Mouse (Mus musculus): Measurements from ENCODE around the gene Taf6. TPM values are rescaled to one million over a fixed set of nuclear protein-coding genes. Genes with fewer than 3 reads are reported as not detected.
A peak's percentile ranks its signal among the peaks of the same experiment; 100 is the strongest.
"Not testable (repeated sequence)": the region's sequence is repeated elsewhere in the genome, so short reads cannot be mapped to it uniquely, and the experiment has no call there.

Taf6 gene
- 10 to 100 TPM; 32.6 to 34.7 (median 34.2) TPM for total RNA-seq (2022)

DNA sequence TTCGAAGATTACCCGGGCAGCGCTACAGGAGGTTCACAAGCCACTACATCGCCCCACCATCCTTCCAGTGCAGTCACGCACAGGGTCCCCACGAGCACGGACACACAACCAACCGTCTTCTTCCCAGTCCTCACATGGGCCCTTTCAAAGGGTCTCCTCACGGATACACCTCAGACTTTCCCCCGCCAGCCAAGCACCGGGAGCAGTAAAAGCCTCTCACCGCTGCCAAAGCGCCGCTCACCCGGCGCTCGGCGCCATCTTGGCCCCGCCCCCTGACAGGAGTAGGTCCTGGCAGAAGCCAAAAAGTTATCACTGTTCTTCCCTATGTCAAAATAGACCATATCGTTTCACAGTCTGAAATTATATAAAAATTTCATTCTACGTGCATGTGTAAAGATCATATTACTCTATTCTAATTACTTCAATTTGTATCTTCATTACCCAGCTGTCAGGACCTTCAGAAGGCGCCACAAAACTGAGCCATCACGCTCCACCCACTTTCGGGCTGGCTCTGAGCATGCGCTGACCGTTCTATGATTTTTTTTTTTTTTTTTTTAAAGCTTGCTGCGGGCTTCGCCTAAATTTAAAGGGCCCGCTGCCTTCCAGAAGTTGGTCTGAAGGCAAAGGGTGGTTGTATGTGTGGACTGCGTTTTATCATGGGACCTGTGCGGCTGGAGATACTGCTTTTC lies at the start of gene Taf6, which contains the start of gene Cnpy4:
Gene Taf6, minus strand, starts transcription at position 502 of the 689 bp plus-strand sequence.
Gene Cnpy4, plus strand, starts transcription at position 536 of the 689 bp plus-strand sequence.
- DNase-seq (ENCODE audit: low spot score) = peak; percentile 91

DNA sequence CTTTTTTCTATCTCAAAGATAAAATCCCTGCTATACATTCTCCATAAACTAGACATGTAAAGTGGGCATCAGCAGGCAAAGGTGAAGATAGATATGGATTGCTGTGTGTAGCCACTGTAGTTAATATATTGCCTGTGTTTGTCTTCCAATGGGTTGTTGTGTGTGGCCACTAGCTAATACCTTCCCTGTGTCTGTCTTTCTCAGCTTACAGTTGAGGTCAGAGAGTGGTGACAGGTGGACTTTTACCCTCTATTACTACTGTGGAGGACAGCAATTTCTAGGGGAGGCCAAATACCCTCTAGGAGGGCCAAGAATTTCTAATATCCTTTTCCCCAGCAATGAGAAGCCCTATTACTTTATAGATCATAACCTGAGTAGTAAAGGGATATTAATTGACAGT lies 47.0 kb upstream of the Taf6 start:
- no peak for DNase-seq (ENCODE audit: low spot score)

DNA sequence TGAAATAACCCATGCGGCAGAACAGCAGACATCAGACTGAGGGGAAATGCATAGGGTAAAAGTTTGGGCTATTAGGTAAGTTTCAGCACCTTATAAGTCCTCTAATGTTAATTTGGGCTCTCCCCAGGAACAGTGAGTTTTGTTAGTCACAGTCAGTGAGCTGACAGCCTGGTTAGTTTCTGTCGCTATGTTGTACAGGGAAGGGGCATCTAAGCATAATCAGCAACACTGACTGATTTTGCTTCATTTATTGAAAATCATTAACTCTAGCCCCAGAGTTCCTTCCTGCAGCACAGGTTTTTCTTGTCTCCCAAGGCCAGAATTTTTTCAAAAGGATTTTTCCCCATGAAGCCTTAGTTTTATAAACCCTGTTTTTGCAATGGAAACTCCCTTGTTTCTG lies 46.5 kb upstream of the Taf6 start:
- DNase-seq (ENCODE audit: low spot score) = no peak

DNA sequence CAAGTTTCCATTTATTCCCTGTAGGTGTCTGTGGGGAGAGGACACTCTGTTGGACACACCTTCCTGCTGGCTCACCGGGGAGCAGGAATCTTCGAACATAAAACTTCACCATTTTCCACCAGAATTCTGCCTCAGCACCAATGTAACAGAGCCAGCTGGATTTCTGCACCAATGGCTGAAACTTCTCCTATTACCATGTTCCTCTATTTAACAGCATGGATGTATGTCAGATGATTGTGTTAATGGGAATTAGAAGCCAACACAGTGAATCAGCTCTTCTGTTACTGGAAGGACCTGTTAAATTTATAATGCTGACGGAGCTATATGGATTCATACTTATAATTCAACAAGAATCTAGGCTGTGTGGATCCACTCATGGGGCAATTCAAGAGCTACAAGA lies 42.3 kb upstream of the Taf6 start:
- DNase-seq (ENCODE audit: low spot score) = no peak

DNA sequence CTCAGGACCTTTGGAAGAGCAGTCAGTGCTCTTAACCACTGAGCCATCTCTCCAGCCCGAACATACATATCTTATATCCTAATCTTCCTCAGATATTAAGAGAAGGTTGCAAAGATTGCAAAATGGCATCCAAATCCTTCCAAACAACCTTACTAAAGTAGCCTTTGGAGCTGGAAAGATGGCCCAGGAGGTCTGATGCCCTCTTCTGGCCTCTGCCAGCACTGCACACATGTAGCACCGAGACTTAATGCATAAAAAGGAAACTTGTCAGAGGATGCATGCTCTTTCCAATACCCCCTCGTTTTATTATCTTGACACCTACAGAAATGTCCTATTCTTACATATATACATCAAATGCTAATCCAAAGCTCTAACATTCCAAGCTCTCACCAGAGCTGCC lies 40.8 kb upstream of the Taf6 start:
- no peak for DNase-seq (ENCODE audit: low spot score)

DNA sequence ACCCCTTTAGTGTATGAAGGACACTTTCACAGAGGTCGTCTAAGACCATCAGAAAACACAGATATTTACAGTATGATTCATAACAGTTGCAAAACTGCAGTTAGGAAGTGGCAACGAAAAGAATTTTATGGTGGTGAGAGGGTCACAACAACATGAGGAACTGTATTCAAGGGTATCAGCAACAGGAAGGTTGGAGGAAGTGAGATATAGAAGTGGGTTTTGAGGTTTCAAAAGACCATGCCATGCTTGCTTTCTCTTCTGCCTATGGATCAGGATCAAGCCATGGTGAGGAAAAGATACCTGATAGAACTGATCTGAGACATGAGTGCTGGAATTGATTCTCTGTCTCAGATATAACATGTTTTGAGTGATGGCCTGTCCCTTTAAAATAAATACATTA lies 40.1 kb upstream of the Taf6 start:
- peak; percentile 34 for DNase-seq (ENCODE audit: low spot score)

DNA sequence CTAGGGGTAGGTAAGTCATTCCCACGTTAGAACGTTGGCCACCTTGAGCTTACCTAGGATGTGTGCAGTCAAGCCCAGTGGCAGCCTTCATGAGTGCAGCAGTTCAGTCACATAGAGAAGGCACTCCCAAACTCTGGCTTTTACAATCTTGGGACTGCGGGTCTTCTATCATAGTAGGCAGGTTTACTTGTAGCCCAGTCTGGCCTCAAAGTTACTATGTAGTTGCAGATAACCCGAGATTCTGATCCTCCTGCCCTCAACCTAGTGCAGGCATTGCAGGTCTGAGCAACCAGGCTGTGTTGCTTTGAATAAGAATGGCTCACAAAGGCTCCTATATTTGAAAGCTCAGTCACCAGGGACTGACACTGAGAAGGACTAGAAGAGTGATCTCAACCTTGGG lies 39.2 kb upstream of the Taf6 start:
- DNase-seq (ENCODE audit: low spot score) = no peak

DNA sequence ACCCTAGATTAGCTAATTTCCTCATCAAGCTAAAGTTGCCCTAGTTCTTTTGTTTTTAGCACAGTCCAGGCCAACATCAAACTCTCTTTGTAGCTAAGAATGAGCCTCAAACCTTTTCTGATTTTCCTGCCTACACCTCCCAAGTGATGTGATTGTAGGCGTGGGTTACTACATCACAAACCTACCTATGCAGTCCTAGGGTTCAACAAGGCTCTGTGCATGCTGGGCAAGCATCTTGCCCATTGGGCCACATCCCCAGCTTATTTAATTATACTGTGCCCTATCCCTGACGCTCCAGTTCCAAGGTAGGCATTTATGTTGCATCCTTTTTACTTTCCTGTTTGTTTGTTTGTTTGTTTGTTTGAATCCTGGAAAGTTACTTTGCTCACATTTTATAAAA lies 38.4 kb upstream of the Taf6 start, which contains the start of gene Nxpe5:
Gene Nxpe5, plus strand, starts transcription at position 199 of the 400 bp plus-strand sequence.
- DNase-seq (ENCODE audit: low spot score) = no peak

DNA sequence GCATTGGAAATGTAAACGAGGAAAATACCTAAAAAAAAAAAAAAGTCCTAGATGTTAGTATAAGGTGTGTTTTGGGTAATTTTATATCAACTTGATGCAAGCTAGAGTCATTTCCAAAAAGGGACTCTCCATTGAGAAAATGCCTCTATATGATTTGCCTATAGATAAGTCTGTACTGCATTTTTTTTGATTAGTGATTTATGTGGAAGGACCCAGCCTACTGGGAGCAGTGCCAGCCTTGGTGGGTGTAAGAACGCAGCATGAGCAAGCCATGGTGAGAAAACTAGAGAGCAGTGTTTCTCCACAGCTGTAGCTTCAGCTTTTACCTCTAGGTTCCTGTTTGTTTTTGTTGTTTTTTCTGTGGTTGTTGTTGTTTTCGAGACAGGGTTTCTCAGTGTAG lies 36.0 kb upstream of the Taf6 start:
- DNase-seq (ENCODE audit: low spot score) = no peak

DNA sequence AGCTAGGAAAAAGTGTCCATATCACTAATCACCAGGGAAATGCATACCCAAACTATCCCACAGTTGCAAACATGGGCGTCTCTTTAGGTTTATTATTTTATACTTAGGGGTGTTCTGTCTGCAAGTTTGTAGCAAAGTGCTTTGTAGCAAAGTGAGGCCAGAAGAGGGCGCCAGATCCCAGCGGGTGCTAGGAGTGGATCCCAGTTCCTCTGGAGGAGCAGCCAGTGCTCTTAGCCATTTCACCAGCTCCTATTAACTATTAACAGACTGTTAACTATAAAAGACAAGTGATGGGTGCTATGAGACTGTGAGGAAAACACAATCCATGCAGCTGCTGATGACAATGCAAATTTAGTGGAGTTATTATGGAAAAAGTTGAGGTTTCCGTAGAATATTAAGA lies 34.9 kb upstream of the Taf6 start:
- DNase-seq (ENCODE audit: low spot score) = peak; percentile 78

DNA sequence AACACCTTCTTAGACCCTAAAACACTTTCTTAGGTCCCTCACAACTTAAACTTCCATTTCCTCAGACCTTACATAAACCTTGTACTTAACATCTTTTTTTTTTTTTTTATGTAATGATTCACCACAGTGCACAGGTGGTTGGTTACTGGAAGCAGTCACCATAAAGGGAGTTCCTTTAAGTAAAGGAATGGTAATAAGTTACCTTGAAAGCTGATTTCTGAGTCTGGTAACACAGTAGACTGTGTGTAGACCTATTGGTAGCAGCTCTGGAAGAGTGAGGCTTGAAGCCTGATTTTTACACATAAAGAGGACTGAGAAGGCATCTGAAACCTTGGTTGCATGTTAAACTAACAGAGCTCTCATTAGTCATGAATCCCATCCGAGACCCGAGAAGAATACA lies 32.6 kb upstream of the Taf6 start:
- DNase-seq (ENCODE audit: low spot score) = no peak

DNA sequence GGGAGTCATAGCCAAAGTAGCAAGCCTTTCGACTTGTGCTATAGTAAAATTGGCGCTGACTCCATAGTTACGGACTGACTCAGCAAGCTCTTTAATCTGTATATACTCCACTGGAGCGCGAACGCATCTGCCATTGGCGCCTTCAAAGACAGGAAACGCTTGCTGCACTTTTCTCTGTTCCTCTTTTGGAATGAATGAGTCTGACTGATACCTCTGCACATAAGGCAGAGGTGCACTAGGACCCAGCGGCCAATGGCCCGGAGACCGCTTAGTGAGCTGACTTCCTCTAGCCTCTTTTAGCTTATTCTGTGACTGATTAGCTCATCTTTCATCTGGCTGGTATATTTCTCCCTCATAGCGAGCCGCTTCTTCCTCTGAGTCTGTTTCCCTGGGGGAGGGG lies 29.4 kb upstream of the Taf6 start:
- DNase-seq (ENCODE audit: low spot score) = not testable (repeated sequence)

DNA sequence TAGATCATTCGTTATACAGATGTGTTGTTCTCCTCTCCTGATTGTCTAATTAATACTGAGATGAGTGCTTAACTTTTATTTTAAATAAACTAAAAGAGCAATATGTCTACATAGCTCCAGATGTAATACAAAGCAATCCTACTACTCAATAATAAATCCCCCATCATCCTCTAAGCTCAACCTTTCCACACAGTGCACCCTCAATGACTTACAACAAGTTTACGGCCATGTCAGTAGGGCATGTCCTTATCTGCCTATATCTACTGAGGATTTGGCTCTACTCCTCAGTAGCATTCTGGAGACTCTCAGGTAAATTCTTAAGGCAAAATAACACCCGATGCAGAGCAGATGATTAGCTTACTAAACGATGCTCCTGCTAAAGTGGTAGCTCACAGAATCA lies 20.6 kb upstream of the Taf6 start:
- DNase-seq (ENCODE audit: low spot score) = no peak

DNA sequence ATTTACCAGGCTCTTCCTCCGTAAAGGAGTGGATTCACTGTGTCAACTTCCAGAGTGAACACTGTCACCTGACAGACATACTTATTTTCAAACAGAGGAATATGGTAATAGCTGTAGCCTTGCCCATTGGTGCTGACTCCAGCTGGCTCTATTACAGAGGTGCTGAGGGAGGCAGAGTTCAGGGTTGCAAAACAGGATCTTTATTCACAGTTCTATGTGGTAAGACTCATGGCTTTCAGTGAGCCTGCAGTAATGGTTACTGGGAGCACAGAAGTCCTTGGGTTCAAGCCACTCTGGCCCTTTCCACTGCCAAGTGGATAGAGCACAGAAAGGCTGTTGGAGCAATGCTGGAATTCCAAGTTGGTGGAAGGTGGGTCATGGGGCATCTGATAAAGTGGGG lies 20.0 kb upstream of the Taf6 start:
- DNase-seq (ENCODE audit: low spot score) = no peak

DNA sequence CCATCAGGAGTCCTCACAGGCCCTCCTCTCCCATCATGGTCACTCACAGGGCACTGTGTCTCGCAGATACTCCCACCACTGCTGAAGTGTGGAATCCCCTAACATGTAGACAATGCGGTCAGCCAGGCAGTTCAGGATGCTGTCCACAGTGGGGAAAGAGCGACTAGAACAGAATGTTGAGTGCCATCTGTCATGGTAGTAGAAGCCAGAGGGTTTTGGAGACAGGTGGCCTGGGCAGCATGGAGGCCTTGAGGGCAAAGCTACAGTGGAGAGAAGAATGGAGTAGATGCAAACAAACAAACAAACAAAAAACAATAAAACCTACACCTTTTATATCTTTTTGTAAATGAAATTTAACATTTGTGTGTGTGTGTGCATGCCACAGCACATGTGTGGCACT lies 14.8 kb upstream of the Taf6 start:
- DNase-seq (ENCODE audit: low spot score) = no peak

DNA sequence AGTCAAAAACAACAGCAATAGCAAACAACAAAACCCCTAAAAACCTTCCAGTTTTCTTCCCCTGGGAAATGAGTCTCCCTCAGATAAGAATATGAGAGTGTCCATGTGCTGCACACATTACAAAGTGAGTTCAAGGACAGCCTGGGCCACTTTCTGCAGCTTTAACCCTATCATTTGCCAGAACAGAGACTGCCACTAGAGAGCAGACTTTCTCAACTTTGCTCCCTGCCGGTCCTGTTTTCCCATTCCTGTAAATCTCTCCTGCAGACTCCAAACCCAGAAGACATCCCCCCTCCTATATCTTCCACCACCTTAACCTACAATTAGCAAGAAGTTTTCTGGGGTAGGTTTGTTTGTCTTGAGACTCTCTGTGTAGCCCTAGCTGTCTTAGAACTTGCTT lies 12.3 kb upstream of the Taf6 start:
- DNase-seq (ENCODE audit: low spot score) = no peak

DNA sequence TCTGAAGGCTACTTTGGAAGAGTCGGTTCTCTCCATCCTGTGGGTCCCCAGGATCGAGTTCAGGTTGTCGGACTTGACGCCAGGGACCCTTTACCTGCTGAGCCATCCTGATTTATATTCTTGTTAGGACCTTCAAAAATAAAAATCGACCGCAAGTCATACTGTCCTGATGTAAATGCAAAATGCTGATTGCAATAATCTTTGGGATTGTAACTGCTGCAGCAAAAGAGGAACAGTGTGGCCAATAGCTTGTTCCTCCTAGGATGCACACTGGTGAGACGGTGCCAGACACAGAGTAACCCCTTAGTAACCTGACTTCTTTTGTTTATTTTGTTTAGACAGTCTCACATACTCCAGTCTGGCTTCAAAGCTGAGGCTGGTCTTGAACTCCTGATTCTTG lies 8.2 kb upstream of the Taf6 start:
- DNase-seq (ENCODE audit: low spot score) = no peak

DNA sequence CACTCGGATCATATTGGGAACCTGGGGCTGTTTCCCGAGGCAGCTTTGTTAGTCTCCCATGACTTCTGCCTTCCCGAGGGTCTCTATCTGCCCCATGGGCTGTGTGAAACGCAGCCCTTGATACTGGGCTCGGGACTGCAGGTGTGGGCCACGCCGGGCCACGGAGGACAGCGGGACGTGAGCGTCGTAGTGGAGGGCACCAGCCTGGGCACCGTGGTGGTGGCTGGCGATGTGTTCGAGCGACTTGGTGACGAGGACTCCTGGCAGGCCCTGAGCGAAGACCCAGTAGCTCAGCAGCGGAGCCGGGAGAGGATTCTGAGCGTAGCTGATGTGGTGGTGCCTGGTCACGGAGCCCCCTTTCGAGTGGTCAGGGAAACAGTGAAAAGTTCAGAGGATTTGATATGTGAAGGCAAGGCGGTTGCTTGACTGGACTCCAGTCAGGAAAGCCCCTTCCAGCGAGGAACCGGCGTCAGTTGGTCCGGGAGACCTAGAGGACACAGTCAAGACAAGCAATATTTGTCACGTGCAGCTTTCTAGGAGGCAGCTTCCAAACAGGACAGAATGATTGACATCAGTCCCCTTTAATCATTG lies 7.6 kb upstream of the Taf6 start:
- DNase-seq (ENCODE audit: low spot score) = no peak

DNA sequence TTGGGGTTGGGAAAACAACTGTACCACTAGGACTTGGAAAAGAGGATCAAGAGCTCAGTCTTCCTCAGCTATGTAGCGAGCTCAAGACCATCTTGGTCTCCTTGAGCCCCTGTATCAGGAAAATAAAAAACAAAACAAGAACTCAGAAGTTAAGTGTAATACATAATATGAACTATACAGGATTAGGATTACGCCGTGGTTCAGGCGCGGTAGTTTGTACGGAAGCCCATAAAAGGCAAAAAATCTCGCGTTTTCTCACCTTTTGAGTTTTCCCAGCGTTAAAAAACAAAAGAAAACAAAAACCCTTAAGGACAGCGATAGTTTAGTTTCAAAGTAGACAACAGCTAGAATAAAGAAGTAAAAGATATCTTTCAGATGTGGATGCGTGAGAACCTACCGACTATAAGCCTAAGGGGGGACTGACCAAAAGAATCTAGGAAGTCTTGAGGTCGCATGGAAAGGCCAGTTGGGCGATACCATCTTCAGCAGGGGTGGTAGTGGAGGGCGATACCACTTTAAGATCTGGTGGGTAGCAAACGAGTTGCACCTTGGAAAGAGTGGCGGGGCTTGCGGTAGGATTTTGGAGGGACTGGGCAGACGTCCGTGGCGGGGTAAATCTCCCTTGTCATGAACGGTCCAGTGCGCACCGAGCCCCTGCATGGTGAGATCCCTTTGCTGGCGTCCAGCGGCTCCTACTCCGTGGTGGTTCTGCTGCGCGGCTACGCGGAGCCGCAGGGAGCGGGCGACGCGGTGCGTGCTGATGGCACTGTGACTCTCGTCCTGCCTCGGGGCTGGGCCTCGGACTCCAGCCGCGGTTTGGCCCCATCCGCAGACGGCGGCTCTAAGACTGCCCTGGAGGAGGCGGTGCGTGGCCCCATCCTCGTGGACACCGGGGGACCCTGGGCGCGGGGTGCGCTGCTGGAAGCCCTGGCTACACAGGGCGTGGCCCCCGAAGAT lies 6.8 kb upstream of the Taf6 start, which contains the start of gene Mblac1:
Gene Mblac1, plus strand, starts transcription at position 544 of the 957 bp plus-strand sequence.
- DNase-seq (ENCODE audit: low spot score) = peak; percentile 92

DNA sequence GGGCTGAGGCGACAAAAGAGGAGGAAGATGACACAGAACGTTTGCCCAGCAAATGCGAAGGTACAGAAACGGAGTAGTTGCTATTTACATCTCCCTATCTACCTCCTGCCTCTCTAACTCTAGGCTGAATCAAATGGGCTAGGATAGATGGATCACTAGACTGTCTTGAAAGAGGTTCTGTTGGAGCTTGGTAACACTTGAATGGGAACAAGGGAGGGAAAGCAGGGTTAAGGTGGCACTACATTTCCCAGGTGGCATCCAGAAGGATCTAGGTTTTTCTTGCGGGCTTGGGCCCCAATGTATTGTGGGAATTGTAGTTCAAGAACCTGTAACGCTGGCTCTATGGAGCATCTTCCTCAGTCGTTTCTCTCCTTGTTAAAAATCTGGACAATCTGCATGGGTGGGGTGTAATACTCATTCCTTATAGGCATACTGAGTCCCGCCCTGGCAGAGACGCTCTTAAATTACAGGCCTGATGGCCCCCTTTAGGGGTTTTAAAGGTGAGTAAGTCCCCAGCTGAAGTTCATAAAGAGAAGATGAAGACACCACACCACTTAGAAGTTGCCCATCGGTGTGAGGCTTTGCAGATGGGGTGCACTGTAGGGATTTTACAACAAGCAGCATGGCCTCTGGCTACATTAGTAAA lies 533 bp upstream of the Taf6 start:
- peak; percentile 88 for DNase-seq (ENCODE audit: low spot score)

DNA sequence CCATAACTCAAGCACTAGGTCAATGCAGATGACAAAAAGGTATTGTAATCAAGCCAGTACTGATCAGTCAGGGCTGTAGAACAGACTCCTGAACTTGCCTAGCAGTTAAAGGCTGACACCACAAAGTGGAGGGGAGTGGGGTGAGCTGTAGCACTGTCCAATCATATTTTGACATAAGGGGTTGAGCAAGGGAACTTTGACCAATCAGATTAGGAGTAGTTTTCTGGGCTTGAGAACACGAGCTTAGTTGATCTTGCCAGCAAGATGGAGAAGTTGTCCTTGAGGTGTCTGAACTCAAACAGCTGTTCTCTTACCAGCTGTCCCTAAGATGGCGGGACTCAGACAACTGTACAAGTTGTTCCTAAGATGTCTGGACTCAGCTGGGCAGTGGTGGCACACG lies 14.0 kb downstream of the Taf6 start:
- no peak for DNase-seq (ENCODE audit: low spot score)
